Mouse (Mus musculus) spleen, postnatal 10 days (tissue): ENCODE measurements around the gene Clcnka.

Experiments used
- DNase-seq, 2 experiments: peaks; one replicate each; pipeline ENCODE4 v3.0.0; 2021 to 2022; ENCODE audit warnings: low spot score in 2 of 2

Gene Clcnka

DNA sequence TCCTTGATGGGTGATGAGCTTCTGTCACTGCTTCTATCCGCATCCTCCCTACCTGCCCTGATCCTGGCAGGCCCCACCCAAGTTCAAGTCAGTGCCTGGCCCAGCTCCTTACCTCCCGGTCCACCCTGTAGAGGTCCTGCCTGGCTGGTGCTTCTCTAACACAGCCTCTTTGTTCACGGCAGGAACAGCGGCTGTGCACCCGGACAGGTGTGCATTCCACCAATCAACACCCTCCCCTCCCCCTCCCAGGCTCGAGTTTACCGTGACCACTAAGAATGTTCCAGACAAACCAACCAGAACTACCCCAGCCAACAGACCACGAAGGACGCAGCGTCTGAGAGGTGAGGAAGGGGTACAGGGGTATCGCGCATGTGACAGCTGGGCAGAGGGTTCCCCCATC lies at the start of gene Clcnka:
Gene Clcnka, minus strand, starts transcription at position 180 of the 400 bp plus-strand sequence.
- no peak for DNase-seq

DNA sequence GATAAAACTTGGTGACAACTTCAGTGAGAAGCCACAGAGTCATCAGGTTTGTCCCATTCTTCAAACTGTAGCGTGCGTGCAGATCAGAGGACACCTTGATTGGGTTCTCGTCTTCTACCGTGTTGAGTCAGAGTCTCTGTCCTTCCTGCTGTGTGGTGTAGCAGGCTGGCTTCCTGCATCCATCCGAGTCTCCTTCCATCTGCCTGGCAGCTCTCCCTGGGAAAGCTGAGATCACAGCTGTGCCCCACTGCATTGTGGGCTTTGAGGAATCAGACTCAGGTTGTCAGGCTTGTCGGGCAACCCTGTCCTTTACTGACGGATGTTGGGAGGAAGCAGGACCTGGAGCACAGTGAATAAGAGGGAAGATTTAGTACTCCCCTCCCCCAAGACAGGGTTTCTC lies 47.7 kb upstream of the Clcnka start:
- DNase-seq = no peak

DNA sequence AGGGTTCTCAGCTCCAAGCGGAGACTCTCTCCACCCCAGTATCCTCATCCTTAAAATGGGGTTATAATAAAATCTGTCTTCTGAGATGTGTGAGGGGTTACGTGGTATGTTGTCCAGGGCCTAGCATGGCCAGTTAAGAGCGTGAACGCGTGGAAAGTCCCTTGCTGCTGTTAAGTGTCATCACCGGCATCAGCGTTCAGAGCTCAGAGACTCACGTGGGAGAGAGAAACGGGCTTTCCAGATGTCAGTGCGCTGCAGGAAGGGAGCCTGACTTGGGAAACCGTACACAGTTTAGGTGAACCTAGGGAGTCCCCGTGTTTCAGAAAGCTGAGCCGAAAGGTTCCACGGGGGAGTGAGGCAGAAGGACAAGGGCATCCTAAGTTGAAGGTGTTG lies 46.8 kb upstream of the Clcnka start:
- DNase-seq = no peak

DNA sequence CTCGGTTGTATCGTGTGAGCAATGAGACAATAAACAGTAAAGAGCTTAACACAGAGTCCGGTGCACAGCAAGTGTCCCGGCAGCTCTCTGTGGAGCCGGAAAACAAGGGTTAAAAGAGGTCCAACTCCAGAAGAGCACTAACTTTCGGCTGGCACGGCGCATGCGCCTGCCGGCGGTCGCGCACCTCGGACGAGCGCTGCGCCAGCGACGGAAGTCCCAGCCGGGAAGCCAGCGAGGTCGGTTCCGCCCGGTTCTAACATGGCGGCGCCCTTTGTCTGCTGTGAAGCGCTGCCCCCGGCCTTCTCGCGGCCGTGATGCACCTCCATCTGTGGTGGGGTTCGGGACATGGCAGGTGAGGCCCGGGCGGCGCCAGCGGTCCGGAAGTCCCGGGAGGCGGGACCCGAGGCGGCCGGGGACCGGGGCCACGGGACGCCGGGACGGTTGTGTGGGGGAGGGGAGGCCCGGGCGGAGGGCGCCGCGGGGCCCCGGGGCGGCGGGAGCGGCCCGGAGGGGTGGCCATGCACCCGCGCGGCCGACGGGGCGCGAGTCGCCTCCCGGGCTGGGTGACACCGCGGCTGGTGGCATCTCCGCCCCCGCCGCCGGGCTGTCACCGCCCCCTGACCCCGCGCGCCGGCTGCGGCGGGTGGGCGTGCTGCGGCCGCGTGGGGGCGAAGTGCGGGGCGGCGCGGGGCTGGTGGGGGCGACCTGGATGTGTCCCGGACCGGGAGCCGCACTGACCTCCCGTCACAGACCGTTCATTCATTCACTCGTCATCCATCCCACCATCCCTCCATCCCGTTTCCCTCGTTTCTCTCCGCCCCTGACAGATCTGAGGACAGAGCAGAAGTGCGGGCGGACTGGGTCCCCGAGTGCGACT lies 46.2 kb upstream of the Clcnka start, which contains the start of gene Zbtb17:
Gene Zbtb17, plus strand, starts transcription at position 204 of the 877 bp plus-strand sequence.
- peak; percentile 88 to 93 for DNase-seq

DNA sequence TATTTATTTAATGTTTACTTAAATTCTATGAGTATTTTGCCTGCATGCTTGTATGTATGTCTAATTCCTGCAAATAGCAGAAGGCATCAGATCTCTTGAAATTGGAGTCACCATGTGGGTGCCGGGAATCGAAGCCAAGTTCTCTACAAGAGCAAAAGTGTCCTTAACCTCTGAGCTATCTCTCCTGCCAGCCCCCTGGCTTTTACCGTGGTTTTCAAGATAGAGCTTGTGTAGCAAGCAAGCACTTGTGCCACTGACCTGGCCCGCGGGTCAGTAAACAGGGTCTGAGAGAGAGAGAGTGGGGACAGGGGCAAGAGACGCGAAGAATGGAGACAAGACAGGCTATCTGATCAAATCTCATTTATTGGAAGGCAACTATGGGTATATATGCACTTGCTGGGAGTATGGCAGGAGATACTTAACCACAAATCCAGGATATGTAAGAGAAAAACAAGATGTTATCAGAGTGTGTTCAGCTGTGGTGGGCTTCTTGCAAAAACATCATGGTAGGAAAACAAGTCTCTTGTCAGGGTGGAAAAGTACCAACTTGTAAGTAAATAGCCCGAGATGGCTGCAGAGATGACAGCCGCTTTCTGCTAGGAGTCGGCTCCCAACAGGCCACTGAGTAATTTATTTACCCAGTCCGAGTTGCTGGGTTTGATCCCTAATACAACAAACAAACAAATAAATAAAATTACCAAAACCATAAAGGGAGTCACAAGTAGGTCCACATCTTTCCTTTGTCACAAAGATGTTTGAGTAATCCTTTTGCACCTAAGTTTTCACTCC lies 45.3 kb upstream of the Clcnka start:
- DNase-seq = no peak

DNA sequence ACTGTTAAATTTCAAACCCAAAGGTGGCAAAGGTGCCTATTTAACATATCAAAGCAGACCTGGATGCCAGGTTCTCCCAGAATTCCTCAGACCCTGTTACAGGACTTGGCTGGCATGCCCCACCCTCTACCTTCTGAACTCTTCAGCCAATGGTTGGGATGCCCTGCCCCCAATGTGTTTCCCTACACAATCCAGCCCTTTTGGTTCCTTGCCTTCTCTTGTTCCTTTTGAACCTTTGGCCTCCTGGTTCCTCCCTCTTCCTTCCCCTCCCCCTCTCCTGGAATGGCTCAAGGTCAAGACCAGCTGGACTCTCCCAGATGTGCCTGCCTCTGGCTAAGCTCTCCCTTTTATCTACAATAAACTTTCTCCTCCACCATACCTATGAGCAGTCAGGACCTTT lies 42.4 kb upstream of the Clcnka start:
- no peak for DNase-seq

DNA sequence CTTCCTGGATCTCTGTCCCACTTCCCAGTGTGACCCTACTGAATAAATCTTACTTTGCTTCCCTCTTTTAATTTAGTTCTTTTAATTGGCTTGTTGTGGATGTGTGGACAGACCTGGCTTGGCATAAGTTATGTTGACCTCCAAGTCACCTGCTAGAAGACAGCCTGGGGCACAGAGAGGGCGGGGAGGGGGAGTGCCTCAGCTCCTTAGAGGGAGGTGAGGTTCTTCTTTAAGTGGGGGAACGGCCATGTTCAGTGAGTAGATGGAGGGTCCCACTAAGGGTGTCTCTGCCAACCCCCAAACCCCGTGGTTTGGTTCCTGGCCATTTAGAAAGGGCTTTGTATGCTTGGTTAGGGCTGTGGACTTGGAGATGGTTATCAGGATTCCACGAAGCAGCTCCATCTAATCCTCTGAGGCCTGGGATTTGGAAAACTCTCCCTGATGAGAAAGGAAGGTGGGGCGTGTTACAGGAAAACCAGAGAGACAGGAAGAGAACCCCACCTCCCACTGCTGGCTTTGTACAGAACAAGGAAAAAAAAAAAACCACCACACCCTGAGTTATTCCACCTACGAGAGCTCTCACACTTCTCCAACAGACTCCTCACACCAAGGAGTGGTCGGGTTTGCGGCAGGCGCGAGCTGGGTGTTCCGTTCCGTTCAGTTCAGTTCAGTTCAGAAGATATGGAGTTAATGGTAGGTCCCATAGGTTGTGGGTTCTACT lies 40.7 kb upstream of the Clcnka start:
- DNase-seq = no peak

DNA sequence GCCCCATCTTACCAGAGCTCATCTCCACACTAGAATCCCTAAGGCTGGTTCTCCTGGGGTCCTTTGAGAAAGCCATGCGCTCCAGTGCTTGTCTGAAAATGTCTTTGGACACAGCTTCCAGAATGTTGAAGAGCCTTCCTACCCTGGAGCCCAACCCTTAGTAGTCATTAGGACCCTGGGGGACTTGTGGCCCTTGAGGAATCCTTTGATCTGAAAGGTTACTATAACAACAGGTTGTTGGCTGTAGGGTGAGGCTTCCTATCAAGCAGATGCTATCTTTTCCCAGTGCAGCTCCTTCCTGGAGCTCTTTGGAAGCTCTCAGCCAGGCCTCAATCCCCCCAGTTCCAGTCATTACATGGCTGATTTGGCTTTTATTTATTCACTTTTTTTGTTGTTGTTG lies 37.5 kb upstream of the Clcnka start, which contains the start of gene Srarp:
Gene Srarp, minus strand, starts transcription at position 132 of the 400 bp plus-strand sequence.
- DNase-seq = no peak

DNA sequence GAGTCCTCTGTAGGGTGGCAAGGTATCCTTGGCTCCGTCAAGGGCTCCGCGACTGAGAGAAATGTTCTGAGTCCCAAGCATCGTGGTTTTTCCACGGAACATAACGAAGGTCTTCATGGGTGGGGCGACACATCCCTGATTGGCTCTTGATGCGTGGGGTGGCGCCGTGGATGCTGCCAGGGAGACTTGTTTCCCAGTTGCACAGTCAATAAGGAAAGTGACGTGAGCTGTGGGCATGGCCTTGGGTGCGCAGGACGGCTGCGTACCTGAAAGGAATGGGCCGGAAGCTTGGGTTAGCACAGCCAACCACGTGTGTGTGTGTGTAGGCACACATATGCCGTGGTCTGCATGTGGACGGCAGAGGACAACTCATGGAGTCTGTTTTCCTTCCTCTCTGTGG lies 34.7 kb upstream of the Clcnka start:
- no peak for DNase-seq

DNA sequence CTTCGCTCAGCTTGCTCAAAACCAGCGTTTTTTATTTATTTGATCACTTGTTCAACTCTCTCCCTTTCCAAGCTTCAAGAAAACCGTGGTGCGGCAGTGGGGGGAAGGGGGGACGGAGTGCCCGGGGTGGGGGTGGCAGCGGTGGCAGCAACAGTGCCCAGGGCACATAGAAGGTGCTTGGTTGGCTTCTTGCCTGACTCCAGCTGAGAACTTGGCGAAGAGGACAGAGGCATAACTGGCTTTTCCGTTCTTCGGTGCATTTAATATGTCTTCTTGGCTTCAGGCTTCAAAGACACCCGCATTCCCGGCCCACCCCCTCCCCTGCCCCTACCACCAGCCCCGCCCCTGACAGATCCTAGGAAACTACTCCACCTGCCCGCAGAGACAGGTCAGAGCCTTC lies 34.1 kb upstream of the Clcnka start:
- DNase-seq = no peak

DNA sequence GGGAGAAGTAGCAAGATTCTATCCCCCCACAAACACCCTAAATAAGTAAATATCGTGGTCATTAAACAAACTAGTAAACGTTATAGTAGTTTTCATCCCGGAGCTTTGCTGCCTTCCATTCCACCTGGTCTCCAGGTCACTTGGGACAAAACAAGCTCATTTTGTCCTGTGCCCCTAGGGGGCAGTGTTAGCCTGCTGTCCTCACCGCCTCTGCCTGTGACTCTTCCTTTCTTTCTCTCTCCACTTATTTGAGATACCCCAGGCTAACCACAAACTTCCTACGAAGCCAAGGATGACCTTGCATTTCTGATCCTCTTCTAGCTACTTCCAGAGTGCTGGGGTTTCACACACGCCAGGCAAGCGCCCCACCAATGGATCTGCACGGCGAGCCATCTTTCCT lies 32.5 kb upstream of the Clcnka start:
- peak; percentile 63 to 78 for DNase-seq

DNA sequence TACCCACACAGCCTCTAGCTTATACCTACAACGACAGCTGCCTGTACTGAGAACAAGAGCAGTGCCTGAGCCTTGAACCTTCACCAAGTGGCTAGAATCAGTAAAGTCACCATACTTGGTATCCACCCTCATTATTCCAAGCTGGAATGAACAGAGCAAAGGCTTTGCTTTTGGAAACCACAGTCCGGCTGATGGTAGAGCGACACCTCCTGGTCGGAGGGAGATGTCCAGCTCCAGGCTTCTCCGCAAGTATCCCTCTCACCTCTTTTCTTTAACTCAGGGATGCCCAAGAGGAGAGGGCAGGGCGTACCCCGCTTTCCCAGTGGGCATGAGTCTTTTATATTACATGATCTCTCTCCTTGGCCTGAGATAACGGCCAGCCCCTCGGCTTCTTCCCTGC lies 31.3 kb upstream of the Clcnka start:
- DNase-seq = no peak

DNA sequence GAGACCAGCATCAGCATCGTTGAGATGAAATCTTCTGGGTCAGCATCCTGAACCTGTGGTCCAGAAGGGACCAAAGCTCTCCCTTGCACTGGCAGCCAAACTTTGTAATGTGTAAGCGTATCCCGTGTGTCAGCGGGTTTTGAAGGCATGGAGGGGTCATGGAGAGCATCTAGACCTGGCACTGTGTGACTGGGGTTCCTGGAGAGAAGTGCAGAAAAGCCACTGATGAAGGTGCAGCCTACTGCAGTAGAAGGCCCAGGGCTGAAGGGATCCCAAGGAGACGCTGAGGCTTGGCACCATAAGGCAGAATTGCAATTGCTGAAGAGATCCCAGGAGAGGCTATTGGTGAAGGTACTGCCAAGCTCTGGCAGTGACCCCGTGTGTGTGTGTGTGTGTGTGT lies 30.9 kb upstream of the Clcnka start:
- no peak for DNase-seq

DNA sequence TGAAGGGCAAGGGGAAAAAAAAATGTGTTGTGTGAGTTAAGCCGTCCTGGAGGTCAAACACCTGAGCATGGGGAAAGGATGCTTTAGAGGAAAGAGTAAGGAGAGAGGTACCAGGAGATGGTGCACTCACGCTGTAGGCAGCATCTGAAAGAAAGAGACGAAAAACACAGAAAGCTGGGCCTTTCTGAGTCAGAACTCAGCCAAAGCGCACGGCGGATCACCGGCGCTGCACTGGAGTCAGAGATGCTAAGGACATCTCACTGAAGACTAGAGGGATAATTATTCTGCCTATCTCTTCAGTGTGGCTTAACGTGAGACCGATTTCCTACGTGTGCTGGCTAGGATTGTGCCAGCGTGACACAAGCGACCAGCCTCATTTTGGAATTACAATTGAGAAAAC lies 29.4 kb upstream of the Clcnka start:
- no peak for DNase-seq

DNA sequence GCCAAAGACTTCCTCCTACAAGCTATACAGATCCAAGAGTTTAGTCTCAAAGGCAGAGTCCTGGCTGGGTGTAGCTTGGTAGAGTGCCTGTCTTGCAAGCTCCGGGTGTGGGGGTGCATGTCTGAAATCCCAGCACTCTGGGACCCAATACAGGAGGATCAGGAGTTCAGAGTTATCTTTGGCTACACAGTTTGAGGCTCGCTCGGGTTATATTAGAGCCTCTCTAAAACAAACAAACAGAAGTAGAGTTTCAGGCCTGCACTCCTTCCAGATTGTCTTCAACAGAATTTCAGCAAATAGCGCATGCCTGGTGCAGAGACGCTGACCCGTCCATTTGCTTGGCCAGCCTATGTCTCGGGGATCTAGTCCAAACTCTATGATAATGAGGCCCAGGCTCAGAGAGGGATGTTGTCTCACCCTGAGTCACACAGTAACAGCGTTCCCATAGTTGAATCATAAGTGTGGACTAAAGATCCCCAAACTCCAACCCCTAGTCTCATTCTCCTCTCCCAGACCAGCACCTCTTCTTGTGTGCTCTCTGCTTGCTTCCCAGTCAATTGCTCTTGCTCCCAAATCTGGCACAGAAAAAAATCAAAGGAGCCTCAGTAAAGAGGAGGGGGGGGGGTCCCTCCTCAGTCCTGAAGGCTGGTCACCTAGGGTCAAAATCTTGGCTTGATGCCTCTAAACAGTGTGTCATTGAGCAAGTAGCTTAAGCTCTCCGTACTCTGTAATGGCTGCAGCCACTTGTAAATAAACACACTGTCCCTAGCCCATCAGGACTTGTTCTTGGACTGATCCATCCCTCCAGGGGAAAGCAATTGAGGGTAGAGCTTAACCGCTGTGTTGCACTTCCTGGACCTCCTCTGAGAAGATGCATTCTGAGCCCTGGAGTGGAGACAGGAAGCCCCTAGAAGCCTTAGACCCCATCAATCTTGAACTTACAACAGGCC lies 28.5 kb upstream of the Clcnka start:
- DNase-seq = no peak

DNA sequence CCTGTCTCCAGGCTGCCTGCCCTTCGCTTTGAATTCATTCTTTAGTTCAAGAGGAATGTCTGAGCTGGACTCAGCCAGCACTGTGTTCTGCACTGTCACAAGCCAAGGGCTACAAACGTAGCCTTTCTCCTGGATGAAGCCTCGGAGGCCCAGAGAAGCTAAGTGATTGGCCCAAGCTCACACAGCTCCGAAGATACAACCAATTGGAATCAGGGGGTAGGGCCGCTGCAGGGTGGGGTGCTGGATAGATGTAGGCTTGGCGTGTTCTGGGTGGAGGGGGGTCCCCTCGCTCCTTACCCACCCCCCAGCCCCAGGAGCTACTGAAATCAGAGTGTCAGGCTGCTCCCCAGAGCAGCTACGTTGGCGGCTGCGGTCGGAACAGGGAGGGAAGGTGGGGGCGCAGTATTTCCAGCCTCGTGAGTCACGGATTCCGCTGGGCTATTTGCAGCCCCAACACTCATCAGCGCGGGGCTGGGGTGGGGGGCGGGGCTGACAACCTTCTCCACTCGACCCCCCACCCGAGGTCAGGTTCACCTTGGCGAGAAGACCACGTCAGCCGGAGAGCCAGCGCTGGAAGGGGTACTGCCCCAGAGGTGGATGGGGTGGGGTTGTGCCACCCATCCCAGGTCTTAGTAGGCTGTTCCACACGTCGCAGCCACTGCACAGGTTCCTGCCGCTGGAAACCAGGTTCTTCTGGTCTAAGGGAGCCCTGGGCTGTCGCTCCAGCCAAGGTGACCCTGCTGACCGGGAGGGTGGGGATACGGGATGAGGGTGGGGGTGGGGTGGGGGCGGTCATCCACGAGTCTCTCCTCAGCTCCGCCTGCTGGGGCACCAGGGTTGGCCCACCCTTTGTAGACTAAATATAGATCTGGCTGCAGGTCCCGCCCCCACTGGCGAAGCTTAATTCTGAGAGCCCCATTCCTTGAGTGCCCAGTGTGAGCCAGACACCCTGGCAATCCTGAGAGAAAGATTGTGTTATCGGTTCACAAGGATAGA lies 27.3 kb upstream of the Clcnka start:
- no peak for DNase-seq

DNA sequence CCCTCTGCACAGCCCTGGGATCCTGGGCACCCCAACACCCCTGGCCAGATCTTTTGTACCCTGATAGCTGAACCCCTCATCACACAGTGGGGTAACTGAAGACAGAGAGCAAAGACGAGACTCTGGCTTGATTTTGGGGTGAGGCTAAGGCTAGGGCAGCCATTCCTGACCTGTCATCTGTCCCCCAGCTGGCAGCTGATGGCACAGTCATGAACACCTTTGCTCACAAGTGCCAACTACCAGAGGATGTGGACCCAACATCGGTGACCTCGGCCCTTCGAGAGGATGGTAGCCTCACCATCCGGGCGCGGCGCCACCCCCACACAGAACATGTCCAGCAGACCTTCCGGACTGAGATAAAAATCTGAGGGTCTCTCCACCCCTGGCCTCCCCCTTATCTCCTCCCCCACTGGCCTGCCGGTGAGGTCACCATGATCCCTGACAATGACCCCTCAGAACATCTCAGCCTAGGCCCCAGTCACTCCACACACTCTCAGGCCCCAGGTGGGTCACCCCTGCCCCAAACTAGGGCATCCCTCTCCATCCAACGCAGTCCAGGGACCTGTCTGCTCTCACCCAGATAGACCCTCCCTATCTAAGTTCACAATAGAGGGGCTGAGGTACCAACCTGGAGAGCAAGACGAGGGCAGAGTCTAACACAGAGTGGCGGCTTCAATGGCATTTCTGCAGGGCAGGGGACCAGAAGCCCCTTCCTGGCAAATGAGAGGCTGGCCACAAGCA lies 25.3 kb upstream of the Clcnka start:
- DNase-seq = no peak

DNA sequence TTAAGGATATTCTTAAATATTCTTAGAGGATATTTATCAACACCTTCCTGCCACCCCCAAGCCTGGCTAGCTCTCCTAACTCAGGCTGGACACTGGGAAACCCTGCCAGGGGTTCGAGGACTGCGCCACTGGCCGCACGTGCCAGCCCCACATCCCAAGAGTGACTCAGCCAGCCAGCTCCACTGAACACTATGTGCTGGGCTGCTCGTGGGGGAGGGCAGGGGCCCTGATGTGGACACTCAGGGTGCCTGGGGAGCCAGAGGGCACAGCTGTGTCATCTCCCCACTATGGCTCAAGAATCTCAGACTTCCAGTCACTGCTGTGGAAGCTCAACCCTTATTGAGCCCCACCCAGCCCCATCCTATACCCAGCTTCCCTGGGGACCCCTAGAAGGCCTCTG lies 24.8 kb upstream of the Clcnka start:
- DNase-seq = no peak

DNA sequence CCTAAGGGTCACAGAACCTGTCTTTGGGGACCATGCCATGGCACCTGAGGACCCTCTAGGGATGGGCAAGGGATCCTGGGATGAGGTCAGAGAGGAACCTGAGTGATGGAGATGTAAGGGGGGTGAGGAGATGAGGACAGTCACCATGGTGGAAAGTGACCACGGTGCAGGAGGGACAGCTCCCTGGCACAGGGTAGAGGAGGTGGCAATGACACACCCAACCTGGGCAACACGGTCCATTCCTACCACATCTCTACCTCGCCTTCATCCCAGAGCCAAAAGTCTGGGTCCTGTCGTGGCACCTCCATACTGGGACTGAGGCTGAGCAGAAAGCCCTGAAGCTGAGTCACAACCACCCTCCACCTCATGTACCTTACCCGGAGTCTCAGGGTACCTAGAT lies 24.3 kb upstream of the Clcnka start:
- DNase-seq = no peak
